Mouse (Mus musculus) megakaryocyte progenitor cell, adult 5-6 weeks (primary cell): ENCODE data around the gene Cmtm3. TPM values are rescaled to one million over a fixed set of nuclear protein-coding genes. Genes with fewer than 3 reads are reported as not detected.
A peak's percentile ranks its signal among the peaks of the same experiment; 100 is the strongest.

Experiments
- ATAC-seq: replicated peaks from 2 replicates; pipeline ENCODE4 v1.8.0; 2016; ENCODE audit warnings: mild to moderate bottlenecking, moderate TSS enrichment, inconsistent platforms; ENCODE audit not compliant: poor library complexity
- total RNA-seq, 2 experiments: library from RNA; stranded (forward) in 1 of 2; stranded (reverse) in 1 of 2; fragments of 157-497, 149-512 nt in 1 of 2; fragments of 200-1000 nt in 1 of 2; gene quantifications; 2 replicates each; pipeline versions ENCODE4 v1.2.3 to v1.2.4; 2015 to 2017

The Cmtm3 gene
- total RNA-seq, 2 experiments from 2014 or later, result 21.6 to 28.2 TPM

DNA sequence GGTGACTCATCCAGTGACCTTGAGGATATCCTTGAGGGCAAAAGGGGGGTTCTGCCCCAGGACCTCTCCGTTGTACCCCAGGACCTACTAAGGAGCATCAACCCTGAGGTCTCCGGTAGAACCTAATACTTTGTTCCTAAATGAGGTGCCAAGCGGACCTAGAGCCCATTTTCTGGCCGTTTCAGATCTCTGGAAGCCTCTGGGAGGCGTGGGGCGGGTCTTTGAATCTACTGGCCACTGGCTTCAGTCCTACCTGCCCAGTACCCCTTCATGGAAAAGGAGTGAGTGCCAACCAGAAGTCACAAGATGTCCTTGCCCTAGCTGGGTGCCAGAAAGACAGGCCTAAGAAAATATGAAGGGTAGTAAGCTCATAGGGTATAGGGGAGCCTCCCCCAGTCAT is 2.5 kb downstream of the Cmtm3 start:
- no peak for ATAC-seq

DNA sequence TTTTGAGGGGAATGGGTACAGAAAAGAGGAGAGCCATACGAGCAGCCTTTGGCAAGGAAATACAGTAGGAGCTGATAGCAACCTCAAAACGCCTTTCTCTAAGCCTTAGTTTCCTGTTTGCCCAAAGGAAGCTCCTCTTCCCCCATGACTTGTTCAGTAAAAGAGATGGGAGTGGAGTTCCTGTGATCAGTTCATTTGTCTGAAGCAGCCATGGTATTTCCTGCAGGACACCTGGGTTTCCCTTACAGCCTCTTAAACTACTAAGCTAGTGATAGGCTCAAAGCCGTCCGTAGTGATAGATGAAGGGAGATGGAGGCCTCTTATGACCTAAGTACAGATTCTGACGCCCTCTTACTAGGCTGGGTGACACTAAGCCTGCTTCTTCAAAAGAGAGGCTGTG is 3.2 kb downstream of the Cmtm3 start:
- ATAC-seq, result no peak

DNA sequence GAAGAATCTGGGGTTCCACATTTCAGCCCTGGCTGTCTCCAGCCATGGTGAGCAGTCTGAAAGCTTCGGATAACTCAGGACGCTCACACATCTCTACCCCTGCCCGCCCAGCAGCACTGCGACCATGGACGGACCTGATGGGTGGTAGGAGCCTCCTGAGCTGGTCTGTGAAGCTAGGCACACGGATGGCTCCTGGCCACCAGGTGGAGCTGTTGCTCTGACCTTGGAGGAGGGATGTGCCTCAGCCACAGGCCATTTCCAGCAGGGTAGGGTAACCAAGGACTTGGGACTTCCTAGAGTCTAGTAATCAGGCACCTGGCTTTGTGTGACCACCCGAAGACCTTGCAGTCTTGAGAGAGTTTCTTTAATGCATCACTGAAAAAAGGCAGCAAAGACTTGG is 4.7 kb downstream of the Cmtm3 start:
- peak; percentile 57 for ATAC-seq

DNA sequence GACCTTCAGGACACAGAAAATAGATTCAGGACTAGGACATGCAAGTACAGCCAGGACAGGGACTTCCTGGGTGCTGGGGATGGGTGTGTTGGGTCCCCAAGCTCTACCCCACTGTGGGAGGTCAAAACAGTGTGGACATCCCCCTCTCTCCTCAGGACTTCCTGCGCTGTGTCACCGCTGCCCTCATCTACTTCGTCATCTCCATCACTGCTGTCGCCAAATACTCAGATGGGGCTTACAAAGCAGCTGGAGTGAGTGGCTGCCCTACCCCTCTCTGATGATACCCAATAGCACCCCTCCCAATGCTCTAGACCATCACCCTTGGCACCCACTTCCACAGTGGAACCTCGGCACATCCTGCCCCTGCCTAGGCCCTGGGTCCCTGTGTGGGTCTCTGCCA is 5.4 kb downstream of the Cmtm3 start:
- ATAC-seq, result no peak

DNA sequence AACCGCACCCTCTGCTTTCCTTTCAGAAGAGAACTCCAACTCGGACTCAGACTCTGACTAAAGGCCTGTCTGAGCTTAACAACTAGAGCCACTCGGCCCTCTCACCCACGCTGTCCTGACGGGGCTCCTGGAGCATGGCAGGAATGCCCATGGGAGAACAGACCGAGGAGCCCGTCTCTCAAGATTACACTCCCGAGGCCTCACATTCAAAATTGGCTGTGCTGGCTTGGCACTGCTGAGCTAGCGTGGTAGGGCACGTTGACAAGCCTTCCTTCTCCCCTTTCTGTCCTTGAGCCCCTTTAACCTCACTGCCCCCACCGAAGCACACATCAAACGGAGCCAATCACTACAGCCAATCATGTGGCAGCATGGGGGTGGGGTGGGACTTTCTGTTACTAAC is 7.5 kb downstream of the Cmtm3 start:
- no peak for ATAC-seq

DNA sequence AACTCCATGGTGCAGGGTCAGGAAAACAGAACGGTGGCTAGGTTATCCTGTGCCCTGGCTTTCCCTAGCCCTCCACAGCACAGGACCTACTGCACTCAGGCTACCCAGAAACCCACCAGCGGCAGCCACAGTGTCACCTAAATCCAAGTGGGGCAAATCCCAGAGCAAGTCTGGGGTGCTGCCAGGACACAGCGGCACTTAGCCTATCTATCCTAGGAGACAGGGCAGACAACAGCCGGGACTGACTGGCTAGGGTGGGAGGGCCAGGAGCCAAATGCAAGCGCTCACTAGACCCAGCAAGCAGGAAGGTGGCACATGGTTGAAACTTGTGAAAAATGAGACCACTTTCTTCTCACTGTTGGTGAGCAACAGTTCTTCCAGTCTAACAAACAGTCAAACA is 9.8 kb downstream of the Cmtm3 start:
- ATAC-seq, result no peak

DNA sequence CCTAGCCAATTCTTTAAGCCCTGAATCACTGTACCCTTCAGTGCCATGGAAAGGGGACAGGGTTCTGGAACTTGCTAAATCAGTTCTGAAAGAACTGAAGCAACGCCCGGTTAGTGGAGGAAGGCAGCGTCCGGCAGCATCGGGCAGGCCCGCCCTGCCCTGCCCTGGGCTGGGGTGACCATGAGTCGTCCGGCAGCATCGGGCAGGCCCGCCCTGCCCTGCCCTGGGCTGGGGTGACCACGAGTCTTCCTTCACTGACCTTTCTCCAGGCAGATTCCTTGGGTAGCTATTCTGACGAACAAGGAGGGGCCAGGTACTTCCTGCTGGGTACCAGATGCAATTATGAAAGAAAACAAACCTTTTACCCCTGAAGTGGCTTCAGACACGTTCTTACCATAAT is 10.8 kb downstream of the Cmtm3 start:
- no peak for ATAC-seq

DNA sequence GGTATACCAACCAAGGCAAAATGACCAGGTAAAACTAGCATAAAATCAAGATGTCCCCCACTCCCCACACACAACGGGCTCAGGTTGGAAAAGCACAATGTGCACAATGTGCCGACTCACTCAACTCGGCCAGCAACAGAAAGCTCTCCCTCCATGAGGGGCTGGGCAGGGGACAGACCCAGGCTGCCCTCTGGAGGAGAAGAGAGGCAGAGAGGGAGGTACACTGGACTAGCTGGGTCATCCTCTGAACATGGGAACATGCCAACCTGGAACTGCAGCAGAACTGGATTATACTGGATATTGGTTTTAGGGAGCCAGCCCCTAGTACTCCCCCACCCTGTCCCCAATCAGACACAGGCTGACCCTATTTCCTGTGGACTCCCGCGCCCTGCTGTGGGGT is 14.0 kb downstream of the Cmtm3 start:
- ATAC-seq, result peak; percentile 76

DNA sequence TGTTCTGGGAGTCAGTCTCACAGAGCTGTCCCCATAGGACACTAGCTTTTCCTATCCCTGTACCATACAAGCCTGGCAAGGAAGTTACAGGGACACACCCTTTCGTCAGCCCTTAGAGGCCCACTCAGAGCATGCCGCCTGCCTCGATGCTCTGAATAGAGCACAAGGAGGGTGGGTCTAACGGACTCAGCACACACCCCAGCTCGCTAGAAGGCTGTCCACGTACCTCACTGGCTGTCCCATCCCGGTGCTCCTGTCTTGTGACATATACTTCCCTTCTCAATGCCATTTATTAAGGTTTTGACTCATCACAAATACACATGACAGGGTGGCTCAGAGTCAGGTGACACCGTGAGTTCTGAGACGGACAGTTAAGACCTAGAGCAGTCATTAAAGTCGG is 15.3 kb downstream of the Cmtm3 start:
- no peak for ATAC-seq

DNA sequence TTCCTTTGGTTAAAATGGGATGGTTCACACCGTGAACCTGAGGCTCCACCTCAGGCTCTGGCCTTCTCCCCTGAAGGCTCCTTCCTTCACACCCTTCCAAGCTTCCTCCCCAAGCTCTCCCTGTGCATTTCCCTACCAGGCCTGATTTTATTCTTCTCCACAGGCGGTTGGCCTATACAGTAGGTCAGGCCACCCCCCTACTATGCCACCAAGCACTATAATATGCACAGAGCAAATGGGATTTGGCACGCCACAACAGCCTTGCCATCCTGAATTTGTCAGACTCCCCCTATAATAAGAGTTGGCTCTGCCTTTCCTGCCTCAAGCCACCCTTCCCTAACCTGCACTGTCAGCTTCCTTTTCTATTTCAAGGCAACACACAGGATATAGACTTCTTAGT is 19.4 kb downstream of the Cmtm3 start:
- ATAC-seq, result no peak

DNA sequence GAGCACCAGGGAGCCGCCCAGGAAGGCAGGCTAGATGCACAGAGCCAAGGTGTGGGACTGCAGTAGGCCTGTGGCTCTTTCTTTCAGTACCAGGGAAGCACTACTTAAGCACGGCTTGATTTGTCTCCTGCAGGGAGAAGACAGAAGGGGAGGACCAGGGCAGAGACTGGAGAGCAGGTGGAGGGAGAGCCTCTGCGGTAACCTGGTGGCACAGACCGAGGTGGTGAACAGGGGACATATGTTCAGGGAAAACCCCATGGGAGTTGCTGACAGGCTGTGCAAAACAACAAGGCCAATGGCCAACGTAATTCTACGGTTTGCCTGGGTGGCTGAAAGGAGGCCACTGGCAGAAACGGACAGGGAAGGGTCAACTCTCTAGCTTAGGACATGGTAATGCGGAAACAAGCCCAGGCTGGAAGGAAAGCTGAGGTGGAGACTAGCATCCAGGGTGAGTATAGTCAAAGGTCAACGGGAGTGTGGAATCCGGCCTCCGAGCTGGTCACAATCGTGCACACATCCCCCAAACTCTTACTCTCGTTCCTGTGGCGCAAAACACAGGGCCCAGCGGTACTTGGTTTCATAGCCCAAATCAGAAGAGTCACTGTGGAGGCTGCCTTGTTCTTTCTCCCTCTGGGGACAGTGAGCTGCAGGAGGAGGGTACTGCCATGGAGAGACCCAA is 20.7 kb downstream of the Cmtm3 start:
- ATAC-seq, result no peak

DNA sequence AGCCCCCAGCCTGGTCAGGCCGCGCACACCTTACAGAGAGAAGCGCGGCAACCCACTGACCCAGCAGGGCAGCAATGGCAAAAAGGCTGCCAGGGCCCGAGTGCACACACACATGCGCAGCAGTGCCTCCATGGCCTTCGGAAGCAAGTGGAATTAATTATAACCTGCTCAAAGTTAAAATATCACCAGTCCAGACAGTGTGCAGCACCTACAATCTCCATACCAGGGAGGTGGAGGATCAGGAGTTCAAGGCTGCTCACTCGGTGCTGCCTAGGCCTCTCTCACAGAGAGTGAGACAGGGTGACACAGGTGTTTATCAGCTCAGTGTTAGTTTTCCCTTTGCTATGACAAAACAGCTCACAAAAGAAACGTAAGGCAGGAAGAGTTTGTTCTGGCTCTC is 26.5 kb downstream of the Cmtm3 start:
- no peak for ATAC-seq

DNA sequence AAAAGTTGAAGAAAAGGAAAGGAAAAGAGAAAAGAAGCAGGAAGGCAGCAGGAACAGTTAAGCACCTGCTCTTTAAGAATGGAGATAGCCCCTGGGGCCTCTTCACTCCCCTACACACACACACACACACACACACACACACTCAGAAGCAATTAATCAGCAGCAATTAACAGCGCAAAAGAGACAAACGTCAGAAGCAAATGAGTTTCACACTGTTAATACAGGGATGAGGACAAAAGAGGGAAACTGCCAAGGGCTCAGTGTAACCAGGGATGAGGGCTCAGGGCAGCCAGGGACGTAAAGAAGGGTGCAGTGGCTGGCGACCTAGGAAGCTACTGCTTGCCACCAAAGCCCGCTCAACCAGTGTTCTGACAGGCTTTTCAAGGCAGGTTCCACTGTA is 28.2 kb downstream of the Cmtm3 start:
- ATAC-seq, result no peak

DNA sequence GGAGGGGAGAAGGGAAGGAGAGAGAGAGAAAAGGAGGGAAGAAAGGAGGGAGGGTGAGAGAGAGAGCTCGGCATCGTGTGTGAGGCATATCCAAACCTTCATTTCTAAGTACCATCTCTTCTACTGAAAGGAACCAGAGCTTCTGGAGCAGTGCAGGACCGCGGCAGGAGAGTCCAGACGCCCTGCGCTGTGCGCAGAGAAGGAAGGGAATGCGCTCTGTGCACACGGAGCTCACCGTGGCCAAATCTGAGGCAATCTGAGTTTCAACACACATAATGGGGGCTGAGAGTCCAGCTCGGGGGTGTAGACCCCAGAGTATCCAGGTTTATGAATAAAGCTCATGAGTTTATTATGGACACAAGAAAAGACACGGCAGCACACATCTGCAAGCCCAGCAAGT is 30.4 kb downstream of the Cmtm3 start:
- ATAC-seq, result no peak

DNA sequence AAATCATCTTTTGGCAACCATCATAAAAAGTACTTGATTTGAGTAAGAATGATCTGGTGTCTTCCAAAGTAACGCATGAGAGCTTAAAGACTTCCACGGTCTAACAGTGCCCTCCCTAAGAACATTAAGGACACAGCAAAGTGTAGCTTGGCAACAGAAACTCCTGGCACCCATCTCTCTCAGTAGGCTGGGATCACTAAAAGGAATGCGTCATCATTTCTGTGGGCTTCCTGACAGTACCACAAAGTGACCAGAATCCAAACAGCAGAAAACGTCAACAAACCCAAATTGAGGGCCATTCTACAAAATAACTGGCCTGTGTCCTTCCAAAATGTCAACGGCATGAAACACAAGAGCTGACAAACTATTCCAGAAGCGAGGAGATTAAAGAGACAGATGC is 30.9 kb downstream of the Cmtm3 start:
- no peak for ATAC-seq

DNA sequence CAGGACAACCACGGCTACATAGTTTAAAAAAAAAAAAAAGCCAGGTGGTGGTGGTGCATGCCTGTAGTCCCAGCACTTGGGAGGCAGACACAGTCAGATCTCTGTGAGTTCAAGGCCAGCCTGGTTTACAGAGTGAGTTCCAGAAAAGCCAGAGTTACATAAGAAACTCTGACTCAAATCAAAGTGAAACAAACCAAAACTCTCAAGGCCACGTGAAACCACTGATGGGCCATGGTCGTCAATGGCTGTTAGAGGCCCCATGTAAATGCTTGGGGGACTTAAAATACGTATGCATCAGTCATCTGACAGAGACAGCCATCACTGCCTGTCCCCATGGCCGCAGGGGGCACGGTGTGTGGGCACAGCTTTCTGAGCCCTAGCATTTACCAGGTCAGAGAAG is 31.9 kb downstream of the Cmtm3 start:
- ATAC-seq, result no peak

DNA sequence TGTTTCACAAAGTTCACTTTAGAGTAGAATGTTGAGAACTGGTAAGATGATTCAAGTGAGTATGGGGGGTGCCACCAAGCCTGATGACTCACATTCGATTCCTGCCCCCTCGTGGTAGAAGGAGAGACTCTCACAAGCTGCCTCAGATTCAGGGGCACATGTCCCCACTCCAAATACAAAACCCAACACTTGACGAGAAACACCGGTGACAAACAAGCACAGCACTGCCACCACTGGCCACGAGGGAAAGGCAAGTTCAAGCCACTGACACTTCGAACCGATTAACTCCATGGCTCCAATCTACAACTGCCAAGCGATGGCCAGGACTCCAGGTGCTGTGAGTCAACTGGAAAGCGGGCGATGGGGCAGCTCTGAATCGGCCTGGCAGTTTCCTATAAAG is 34.6 kb downstream of the Cmtm3 start:
- peak; percentile 39 for ATAC-seq

DNA sequence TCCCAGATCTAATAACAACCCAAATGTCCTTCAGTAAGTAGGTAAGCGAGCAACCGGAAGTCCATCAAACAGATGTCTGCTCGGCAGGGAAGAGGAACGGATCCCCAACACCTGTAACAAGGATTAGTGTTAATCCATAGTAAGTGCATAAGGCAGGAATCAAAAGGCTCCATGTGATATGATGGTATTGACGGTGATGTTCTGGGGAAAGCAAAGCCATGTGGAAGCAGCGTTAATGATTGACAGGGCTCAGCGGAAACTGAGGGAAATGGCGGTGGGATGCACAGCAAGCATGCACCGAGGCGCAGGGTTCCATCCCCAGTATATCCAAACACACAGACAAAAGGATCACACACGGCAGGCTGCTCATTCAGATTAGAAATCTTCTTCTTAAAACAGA is 35.1 kb downstream of the Cmtm3 start:
- no peak for ATAC-seq

DNA sequence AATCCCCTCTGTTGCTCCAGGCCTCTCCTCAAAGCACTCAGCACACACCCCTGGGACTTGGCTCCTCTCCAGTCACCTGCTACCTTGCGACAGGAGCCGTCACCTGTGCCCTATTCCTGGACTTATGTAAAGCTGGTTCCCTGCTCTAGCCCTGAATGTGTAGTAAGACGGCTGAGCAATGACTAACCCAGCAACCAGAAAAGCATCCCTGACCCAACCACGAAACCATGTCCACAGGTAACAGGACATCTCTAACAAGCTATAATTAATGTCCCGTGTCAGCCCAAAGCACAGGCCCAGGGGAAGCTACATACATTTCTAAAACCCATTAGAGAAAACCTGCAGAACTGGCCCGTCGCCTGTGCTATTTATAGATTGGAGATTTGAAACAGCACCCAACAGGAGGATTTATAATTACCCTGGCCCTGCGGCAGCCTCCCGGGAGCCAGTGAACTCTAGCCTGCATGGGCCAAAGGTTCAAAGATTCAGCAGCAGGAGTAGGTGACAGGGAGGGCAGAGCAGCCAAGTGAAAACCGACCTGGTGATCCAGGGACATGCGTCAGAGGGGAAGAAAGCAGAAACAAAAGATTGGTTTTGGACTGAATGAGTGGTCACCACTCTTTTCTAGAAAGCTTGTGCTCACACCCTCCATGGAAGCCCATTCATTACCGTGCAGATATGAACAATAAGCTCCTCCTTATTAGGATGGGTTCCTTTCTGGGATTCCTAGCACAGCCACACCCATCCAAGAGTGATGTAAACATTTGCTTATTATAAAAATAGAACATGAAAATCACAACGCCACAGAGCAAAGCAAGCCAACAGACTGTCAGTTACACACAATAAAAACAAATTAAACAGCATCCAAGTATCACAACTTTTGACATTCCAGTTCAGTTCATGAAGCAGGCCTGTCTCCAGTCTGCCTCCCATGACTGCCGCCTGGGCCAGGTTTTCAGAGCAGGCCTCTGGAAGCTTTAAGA is 35.9 kb downstream of the Cmtm3 start:
- no peak for ATAC-seq

DNA sequence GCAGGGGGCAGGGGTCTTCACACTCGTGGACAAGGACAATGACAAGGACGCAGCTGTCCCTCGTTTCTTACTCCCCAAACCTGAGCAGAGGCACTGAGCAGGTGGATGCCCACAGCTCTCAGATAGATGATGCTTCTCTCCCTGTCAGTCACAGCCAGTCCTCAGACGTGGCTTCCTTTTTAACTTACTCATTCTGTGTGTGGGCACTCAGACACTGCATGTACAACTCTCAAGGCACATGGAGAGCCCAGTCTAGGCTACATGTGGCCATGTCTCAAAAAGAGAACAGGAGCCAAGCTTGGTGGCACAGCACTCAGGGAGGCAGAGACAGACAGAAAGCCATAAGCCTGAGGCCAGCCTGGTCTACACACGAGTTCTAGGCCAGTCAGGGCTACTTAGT is 36.7 kb downstream of the Cmtm3 start:
- ATAC-seq, result no peak

DNA sequence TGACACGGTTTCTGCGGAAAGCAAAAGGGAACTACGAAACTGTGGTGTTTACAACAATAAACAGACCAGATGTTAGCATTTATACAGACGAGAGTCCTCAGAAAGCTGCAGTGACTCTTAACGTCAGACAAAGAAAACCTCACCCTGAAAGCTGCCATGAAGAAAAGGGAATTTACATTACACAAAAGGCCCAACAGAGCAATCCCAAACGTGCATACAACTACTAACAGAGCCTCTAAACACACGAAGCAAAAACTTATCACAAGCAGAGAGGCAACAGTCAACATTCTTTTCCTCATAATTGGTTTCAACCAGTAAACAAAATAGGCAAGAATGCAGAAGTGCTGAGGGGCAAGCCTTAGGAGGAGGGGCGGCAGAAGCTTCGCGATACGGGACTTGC is 37.5 kb downstream of the Cmtm3 start:
- ATAC-seq, result no peak

DNA sequence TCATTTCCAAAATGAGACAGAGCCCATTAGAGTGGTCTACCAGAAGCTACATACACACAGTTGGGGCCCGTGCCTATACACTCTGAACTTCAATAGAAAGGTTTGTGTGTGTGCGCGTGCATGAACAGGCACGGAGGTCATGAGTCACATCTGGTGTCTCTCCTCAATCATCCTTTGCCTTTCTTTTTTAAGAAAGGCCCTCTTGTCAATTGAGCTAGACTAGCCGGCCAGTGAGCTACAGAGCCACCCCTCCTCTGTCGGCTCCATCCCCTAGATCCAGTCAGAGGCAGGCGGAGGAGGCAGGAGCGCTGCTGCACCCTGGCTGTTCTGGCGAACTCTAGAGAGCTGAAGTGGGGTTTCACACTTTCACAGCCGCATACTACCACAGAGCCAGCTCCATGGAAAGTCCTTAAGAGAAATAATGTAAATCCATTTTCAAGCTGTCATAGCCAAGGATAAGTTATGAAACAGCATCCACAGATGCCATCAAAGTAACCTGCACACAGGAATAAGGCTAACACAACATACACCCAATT is 40.2 kb downstream of the Cmtm3 start:
- ATAC-seq, result no peak
